Mouse (Mus musculus): ENCODE data around the gene Stim2. TPM values are rescaled to one million over a fixed set of nuclear protein-coding genes. Genes with fewer than 3 reads are reported as not detected.

The Stim2 gene
- 21.8 TPM for polyA plus RNA-seq (2014; fragmentation: Illumina TruSeq; extraction: RNeasy Lipid Tissue Mini Kit (QIAGEN cat#74804); ENCODE audit: insufficient read depth, low read depth, low replicate concordance)

GRCm38 (mm10) chr5:53998146-53998742, at the start of gene Stim2:
Stim2 (plus strand) TSS chr5:53998499.

Other genes starting within 250 kb of the Stim2 start
- gene Tbc1d19, start 188.9 kb upstream of the Stim2 start, polyA plus RNA-seq (2014; fragmentation: Illumina TruSeq; extraction: RNeasy Lipid Tissue Mini Kit (QIAGEN cat#74804); ENCODE audit: insufficient read depth, low read depth, low replicate concordance), result 17.5 TPM